Mouse (Mus musculus) heart, embryonic 13.5 days (tissue): ENCODE data around the gene Hspa1a. TPM values are rescaled to one million over a fixed set of nuclear protein-coding genes. Genes with fewer than 3 reads are reported as not detected.
"Not testable (repeated sequence)": the region's sequence is repeated elsewhere in the genome, so short reads cannot be mapped to it uniquely, and the experiment has no call there.

Experiments
- ATAC-seq: fragments of 200-750 bp; cut with Nextera tagmentation; 2 replicates; pipeline ENCODE4 v1.8.0; 2017; ENCODE audit warnings: moderate TSS enrichment; ENCODE audit not compliant: insufficient number of reproducible peaks, low FRiP score, low TSS enrichment; ENCODE audit errors: extremely low read depth
- H3K27ac ChIP-seq: fragments of 300-500 bp; sonication (generic); replicated peaks from 2 replicates; pipeline ENCODE4 v1.5.1; 2015; ENCODE audit warnings: moderate library complexity, mild to moderate bottlenecking, inconsistent platforms
- H3K27me3 ChIP-seq: fragments of 300-500 bp; sonication (generic); replicated peaks from 2 replicates; pipeline ENCODE4 v1.6.1; 2015; ENCODE audit warnings: mild to moderate bottlenecking, inconsistent platforms
- H3K36me3 ChIP-seq: fragments of 300-500 bp; sonication (generic); 2 replicates; pipeline ENCODE4 v1.6.1; 2015; ENCODE audit warnings: mild to moderate bottlenecking, inconsistent platforms
- H3K4me1 ChIP-seq: fragments of 300-500 bp; sonication (generic); 2 replicates; pipeline ENCODE4 v1.6.1; 2015; ENCODE audit warnings: inconsistent platforms
- H3K4me2 ChIP-seq: fragments of 300-500 bp; sonication (generic); 2 replicates; pipeline ENCODE4 v1.6.1; 2015; ENCODE audit warnings: inconsistent platforms, mild to moderate bottlenecking, moderate library complexity
- H3K4me3 ChIP-seq: fragments of 300-500 bp; sonication (generic); 2 replicates; pipeline ENCODE4 v1.5.1; 2015; ENCODE audit warnings: moderate library complexity, mild to moderate bottlenecking, inconsistent platforms
- H3K9ac ChIP-seq: fragments of 300-500 bp; sonication (generic); 2 replicates; pipeline ENCODE4 v1.6.1; 2015; ENCODE audit warnings: inconsistent platforms, mild to moderate bottlenecking, moderate library complexity
- H3K9me3 ChIP-seq: fragments of 300-500 bp; sonication (generic); 2 replicates; pipeline ENCODE4 v1.6.1; 2016; ENCODE audit warnings: inconsistent platforms
- WGBS: fragments of 180-500 bp; shearing (Covaris S2); methylation state at CpG from one replicate; pipeline ENCODE4 v1.1.7; 2015; ENCODE audit warnings: mixed read lengths; 5-methylcytosine and 5-hydroxymethylcytosine counted together
- polyA plus RNA-seq: library from polyadenylated mRNA; unstranded; fragments of >200 nt; fragmentation: Nextera tagmentation; extraction: Ambion mirVana; gene quantifications from 2 replicates; pipeline ENCODE4 v1.2.1, GENCODE M21; 2015

Gene Hspa1a
- polyA plus RNA-seq, 1 experiment from 2014 or later, result 3.9 TPM

DNA sequence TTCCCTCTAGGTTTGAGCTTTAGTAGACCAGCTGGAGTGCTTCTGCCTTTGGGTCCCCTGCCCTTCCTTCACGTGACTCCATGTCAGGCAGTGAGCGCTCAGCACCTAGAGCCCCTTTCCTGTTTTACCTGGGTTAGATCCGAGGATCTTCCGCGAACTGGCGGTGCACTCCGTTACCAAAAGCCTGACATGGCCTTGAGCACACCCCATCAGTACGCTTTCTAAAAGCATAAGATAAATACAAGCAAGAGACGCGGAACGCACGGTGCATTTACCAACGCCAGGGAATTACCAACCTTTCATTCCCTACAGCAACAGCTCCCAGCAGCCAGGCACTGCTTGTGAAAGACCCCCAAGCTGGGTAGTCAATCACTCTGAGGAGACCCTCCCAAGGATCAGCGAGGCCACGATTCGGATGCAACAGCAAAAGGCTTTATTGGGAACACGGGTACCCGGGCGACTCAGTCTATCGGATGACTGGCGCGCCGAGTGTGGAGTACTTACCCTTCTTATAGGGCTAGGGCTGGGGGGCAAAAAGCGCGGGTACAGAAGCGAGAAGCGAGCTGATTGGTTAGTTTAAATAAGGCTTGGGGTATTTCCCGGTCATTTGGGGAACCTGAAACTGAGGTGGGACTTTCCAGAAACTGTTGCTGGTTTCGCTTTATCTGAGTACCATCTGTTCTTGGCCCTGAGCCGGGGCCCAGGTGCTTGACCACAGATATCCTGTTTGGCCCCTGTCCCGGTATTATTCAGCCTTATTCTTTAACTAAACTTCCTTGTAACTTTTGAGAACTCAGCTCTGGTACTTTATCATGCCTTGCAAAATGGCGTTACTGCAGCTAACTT, 28.1 kb upstream of the Hspa1a start:
- Histone ChIP-seq H3K27ac (peak overlapping the region; percentile 96), H3K4me3 (peak overlapping the region; percentile 93), H3K36me3 (peaks cover 41% of the 10 kb centered on the region), H3K4me1 (peaks cover 64% of the 10 kb centered on the region), H3K4me2 (peak overlapping the region; percentile 100), H3K9ac (peak overlapping the region; percentile 99)
- H3K9me3 ChIP-seq, H3K27me3 ChIP-seq, ATAC-seq: not testable (repeated sequence)
- 18% methylated on average over 30 of the region's 32 CpGs for WGBS

- WGBS, result 87% methylated on average over 15 of the region's 15 CpGs
- Histone ChIP-seq H3K4me2 (peak overlapping the region; percentile 100), H3K9ac (peak overlapping the region; percentile 83; the same call in 1 of the 2 replicates), H3K36me3 (peaks cover 28% of the 10 kb centered on the region), H3K9me3 (no peaks in the 10 kb centered on the region), H3K4me3 (peak overlapping the region; percentile 93), H3K4me1 (peaks cover 62% of the 10 kb centered on the region), H3K27ac (no peak overlapping the region), H3K27me3 (no peaks in the 10 kb centered on the region)
- no peak for ATAC-seq
These were observed 26.8 kb upstream of the Hspa1a start for GRCm38 (mm10) chr17:34998526-34999430.

DNA sequence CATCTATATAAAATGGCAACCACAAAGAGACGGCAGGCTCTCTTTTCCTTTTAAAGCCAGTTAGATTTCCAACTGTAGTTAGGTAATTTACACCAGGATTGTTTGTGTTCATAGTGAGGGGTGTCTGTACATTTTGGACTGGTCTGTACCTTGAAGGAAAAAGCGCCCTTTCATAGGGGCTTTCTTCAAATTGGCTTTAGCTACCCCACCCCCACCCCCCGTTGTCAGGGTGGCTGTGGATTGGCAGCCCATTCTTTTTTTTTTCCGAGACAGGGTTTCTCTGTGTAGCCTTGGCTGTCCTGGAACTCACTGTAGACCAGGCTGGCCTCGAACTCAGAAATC, 25.2 kb upstream of the Hspa1a start:
- H3K4me1 ChIP-seq, result peaks cover 46% of the 10 kb centered on the region
- ATAC-seq, result no peak
- 88% methylated on average over 5 of the region's 5 CpGs for WGBS
- no peak overlapping the region for H3K4me3 ChIP-seq
- peak overlapping the region; percentile 100 for H3K4me2 ChIP-seq
- H3K36me3 ChIP-seq, result peaks cover 23% of the 10 kb centered on the region
- no peaks in the 10 kb centered on the region for H3K9me3 ChIP-seq
- peak overlapping the region; percentile 50; the same call in 1 of the 2 replicates for H3K9ac ChIP-seq
- no peaks in the 10 kb centered on the region for H3K27me3 ChIP-seq
- H3K27ac ChIP-seq, result no peak overlapping the region

DNA sequence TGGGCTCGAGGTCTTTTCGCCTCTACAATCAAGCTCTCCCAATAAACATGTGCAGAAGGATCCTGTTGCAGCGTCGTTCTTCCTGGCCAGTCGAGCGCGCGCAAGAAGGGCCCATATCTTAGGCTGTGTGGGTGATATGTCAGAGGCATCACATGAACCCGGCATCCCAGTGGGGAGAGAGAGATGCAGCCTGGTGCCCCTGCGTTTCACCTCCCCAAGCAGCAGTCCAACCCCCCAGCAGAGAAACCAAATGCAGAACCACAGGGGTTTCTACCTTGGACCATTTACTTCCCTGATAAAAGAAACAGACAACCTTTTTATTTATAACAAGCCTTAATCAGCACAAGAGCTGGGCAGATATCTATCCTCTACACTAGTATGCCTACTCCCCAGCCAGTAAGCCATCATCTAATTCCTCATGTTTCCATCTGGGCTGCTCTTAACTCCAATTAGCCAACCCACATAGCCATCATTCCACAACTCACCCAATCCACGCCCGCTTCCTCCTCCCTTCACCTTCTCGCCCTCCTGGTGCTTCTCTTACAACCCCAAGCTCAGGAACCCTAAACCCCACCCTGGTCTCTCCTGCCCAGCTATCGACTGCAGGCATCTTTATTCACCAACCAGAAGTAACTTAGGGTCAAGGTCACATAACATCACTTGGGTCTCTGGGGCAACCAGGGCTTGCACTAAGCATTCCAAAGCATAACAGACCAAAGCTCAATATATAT, 24.6 kb upstream of the Hspa1a start:
- ATAC-seq, result no peak
- H3K9ac ChIP-seq, result peak overlapping the region; percentile 50

GRCm38 (mm10) chr17:34995927-34996326, 24.0 kb upstream of the Hspa1a start:
- ATAC-seq, H3K4me2 ChIP-seq, H3K27ac ChIP-seq, H3K9ac ChIP-seq, H3K27me3 ChIP-seq, H3K4me3 ChIP-seq, H3K9me3 ChIP-seq: not testable (repeated sequence)
- peaks cover 39% of the 10 kb centered on the region for H3K4me1 ChIP-seq
- 93% methylated on average over 4 of the region's 4 CpGs for WGBS
- H3K36me3 ChIP-seq, result peaks cover 30% of the 10 kb centered on the region

More for the DNA sequence above, 24.6 kb upstream of the Hspa1a start:
- Histone ChIP-seq H3K4me1 (peaks cover 40% of the 10 kb centered on the region), H3K36me3 (peaks cover 23% of the 10 kb centered on the region), H3K27me3 (no peaks in the 10 kb centered on the region), H3K27ac (no peak overlapping the region), H3K9me3 (no peaks in the 10 kb centered on the region), H3K4me3 (no peak overlapping the region), H3K4me2 (peak overlapping the region; percentile 100)
- 85% methylated on average over 12 of the region's 14 CpGs for WGBS

DNA sequence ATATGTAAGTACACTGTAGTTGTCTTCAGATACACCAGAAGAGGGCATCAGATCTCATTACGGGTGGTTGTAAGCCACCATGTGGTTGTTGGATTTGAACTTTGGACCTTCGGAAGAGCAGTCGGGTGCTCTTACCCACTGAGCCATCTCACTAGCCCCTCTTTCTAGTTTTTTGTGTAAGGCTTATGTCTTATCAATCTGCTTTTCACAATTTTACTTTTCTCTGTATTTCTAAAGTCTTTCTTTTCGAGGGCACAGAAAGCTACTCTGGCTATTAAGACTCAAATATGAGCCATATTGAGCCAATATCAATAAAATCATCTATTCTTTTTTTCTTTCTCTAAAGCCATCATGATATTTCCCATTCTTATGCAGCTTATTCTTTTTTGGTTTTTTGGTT, 23.2 kb upstream of the Hspa1a start:
- H3K4me3 ChIP-seq, H3K27ac ChIP-seq, H3K9me3 ChIP-seq, H3K4me2 ChIP-seq, ATAC-seq, H3K27me3 ChIP-seq, H3K9ac ChIP-seq: not testable (repeated sequence)
- peaks cover 37% of the 10 kb centered on the region for H3K36me3 ChIP-seq
- peaks cover 39% of the 10 kb centered on the region for H3K4me1 ChIP-seq
- WGBS, result 90% methylated on average over 4 of the region's 4 CpGs

DNA sequence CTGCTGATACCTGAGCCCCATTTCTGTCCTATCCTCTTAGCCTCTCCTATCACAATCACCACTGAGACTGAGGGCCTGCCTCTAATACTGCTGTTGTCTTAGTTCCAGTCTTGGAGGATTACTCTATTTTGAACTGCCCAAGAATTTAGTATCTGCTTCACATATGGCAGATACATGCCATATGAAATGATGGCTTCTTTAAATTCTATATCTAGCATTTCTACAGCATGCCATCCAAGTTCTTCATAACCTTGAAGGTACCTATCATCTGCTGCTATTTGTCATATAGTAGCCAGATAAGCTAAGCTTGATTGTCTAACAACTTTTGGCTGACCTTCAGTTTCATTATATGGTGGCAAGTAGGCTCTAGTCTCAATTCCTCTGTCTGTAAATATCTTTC, 22.8 kb upstream of the Hspa1a start:
- no peak overlapping the region for H3K4me3 ChIP-seq
- no peaks in the 10 kb centered on the region for H3K9me3 ChIP-seq
- no peak overlapping the region for H3K27ac ChIP-seq
- H3K4me2 ChIP-seq, result no peak overlapping the region
- no peak for ATAC-seq
- peaks cover 34% of the 10 kb centered on the region for H3K4me1 ChIP-seq
- peaks cover 40% of the 10 kb centered on the region for H3K36me3 ChIP-seq
- H3K27me3 ChIP-seq, result no peaks in the 10 kb centered on the region
- no peak overlapping the region for H3K9ac ChIP-seq

DNA sequence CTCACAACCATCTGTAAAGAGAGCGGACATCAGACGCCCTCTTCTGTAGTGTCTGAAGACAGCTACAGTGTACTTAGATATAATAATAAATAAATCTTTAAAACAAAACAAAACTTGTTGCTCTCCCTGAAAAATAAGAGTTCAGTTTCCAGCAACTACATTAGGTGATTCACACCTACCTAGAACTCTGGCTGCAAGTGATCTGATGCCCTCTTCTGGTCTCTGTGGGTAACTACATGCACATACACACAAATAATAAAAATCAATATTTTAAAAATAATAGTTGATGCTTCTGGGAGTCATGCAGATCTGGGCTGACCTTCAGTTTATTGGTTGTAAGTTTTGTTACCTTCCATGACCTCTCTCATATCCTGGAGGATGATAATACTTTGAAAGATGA, 12.3 kb upstream of the Hspa1a start:
- no peak overlapping the region for H3K4me2 ChIP-seq
- H3K4me3 ChIP-seq, result no peak overlapping the region
- peaks cover 46% of the 10 kb centered on the region for H3K36me3 ChIP-seq
- peaks cover 23% of the 10 kb centered on the region for H3K4me1 ChIP-seq
- no peaks in the 10 kb centered on the region for H3K9me3 ChIP-seq
- H3K27ac ChIP-seq, result no peak overlapping the region
- H3K27me3 ChIP-seq, result no peaks in the 10 kb centered on the region
- ATAC-seq, result no peak
- WGBS, result 81% methylated on average over 2 of the region's 2 CpGs
- H3K9ac ChIP-seq, result no peak overlapping the region

GRCm38 (mm10) chr17:34982328-34982727, 10.4 kb upstream of the Hspa1a start:
- H3K4me3 ChIP-seq, result peak overlapping the region; percentile 90
- WGBS, result under 1% methylated on average over 15 of the region's 15 CpGs
- no peaks in the 10 kb centered on the region for H3K9me3 ChIP-seq
- H3K27ac ChIP-seq, result peak overlapping the region; percentile 98
- peak overlapping the region; percentile 96 for H3K4me2 ChIP-seq
- no peaks in the 10 kb centered on the region for H3K27me3 ChIP-seq
- peaks cover 32% of the 10 kb centered on the region for H3K36me3 ChIP-seq
- ATAC-seq, result no peak
- peaks cover 23% of the 10 kb centered on the region for H3K4me1 ChIP-seq
- peak overlapping the region; percentile 95 for H3K9ac ChIP-seq

- peak; percentile 89 for ATAC-seq
- Histone ChIP-seq H3K27me3 (no peaks in the 10 kb centered on the region), H3K27ac (peak within 1 kb of the TSS; percentile 98), H3K36me3 (peaks cover 33% of the 10 kb centered on the region), H3K9me3 (no peaks in the 10 kb centered on the region), H3K9ac (peak within 1 kb of the TSS; percentile 95), H3K4me2 (peak within 1 kb of the TSS; percentile 96), H3K4me3 (peak within 1 kb of the TSS; percentile 90), H3K4me1 (peaks cover 23% of the 10 kb centered on the region)
- under 1% methylated on average over 48 of the region's 58 CpGs for WGBS
These were observed 9.8 kb upstream of the Hspa1a start, which contains the start of gene Lsm2 for GRCm38 (mm10) chr17:34981690-34982180. TSS of gene Lsm2 (plus strand) at chr17:34981862.

DNA sequence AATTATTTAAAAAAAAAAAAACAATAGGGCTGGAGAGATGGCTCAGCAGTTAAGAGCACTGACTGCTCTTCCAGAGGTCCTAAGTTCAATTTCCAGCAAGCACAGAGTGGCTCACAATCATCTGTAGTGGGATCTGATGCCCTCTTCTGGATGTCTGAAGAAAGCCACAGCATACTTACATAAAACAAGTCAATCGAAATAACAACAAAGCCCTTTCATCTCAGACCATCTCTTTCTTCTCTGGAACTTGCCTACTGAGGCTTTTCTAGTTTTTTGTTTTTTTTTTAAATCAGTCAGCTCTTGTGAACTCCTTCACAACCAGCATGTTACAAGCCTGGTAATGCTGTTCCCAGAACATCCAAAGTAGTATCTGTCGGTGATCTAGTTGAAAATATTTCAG, 8.7 kb upstream of the Hspa1a start:
- WGBS, result 12% methylated on average over 2 of the region's 2 CpGs
- peaks cover 23% of the 10 kb centered on the region for H3K4me1 ChIP-seq
- peak overlapping the region; percentile 95 for H3K9ac ChIP-seq
- no peaks in the 10 kb centered on the region for H3K27me3 ChIP-seq
- H3K9me3 ChIP-seq, result no peaks in the 10 kb centered on the region
- peaks cover 23% of the 10 kb centered on the region for H3K36me3 ChIP-seq
- peak overlapping the region; percentile 98 for H3K27ac ChIP-seq
- H3K4me2 ChIP-seq, result peak overlapping the region; percentile 96
- peak overlapping the region; percentile 90 for H3K4me3 ChIP-seq
- ATAC-seq, result no peak
